Mouse (Mus musculus) right cerebral cortex, postnatal 36 days (tissue): ENCODE measurements at regions not wholly inside any gene's neighbourhood (a gene's known extent, or its start where the extent isn't known, plus 50 kb on each side); places are given as distances from the start of the nearest gene placed in this dataset.
A peak's percentile ranks its signal among the peaks of the same experiment; 100 is the strongest.

Experiments used
- DNase-seq, 2 experiments: peaks; one replicate each; pipeline ENCODE4 v3.0.0; 2022; ENCODE audit warnings: low spot score in 2 of 2, mixed read lengths in 1 of 2

DNA sequence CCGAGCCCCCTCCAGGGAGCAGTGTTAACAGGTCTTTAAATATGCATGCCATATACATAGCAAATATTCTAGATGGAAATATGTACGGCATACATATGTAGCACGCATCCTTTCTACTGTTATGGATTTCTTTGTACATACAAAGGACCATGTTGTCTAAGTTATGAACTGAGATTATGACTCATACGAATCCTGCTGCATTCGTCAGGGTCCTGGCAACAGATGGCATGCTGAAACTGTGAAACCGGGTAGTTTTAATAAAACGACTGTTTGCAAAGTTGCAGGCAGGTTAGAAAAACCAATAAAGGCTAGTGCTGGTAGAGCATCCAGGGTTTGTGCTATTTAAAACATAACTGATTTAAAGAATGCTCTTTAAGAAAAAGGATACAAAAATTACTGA is 88.8 kb upstream of the Tlk1 start:
- DNase-seq, result peak in 1 of 2 experiments; percentile 32

DNA sequence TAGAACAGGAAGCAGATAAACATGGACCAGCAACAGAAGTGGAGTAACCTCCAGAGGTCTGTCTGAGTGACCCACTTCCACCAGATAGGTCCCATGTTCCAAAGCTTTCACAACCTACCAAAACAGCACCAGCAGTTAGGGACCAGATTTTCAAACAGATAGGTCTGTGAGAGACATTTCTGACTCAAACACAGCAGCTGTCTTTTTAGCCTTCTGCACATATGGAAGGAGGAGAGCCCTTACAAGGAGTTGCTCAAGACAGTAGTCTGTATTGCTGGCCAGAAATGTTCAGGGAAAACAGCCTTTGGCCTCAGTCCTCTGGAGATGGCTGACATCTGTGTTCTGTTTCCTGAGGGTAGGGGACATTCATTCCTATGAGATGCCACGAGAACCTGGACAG is 83.9 kb upstream of the Tlk1 start:
- no peak for DNase-seq

- DNase-seq, result no peak
Measured at GRCm38 (mm10) chr2:70908579-70908978, 83.1 kb upstream of the Tlk1 start.

- no peak for DNase-seq
Measured at GRCm38 (mm10) chr2:70906216-70906615, 80.7 kb upstream of the Tlk1 start.

- DNase-seq, result no peak
Measured at GRCm38 (mm10) chr2:70904429-70904828, 78.9 kb upstream of the Tlk1 start.

DNA sequence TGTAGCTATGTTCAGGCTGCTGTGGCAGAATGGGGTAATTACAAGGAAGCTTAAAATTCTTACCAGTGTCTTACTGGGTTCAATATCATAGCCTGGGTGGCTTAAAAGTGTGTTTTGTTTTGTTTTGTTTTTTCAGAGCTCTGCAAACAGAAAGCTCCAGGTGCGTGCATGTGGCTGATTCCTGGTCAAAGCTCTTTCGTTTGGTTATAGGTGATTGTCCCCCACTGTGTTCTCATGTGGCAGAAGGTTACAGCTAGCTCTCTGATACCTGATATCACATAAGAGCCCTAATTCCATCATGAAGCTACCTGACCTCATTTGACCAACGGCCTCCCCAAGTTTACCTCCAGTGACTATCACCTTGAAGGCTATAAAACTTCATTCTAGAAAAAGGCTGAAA is 76.7 kb upstream of the Tlk1 start:
- DNase-seq, result no peak

DNA sequence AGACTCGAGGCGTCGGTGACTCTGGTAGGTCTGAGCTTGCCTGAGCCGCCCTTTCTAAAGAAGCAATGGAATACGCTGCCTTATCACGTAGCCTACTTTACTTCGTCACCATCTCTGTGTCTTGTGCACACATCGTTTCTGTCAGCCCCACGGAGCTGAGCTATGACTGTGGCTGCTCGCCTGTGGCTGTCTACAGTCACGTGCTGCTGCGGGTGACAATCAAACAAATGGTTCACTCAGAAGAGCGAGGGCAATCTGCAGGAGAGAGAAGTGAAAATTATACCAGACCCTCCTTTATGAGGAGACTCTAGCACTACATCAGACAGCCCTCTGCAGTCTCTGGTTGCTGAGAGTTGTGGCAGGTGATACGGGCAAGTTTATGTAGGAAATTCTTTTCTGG is 76.0 kb upstream of the Tlk1 start:
- peak; percentile 39 to 44 for DNase-seq

DNA sequence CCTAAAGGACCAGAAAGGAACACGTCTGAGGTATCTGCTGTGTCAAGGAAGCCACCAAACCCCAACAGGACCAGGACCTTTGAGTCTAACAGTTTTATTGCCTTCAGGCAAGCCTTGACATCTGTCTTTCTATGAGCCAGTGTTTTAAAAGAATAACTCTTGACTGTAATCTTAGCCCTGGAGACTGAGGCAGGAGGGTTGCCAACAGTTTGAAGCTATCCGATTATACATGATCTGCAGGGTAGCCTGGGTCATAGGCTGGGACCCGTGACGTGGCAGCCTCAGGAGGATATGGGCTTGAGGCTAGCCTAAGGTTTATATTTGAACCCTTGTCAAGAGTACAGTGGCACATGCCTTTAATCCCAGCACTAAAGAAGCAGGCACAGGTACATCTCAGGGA is 73.5 kb upstream of the Tlk1 start:
- no peak for DNase-seq

GRCm38 (mm10) chr2:70898396-70898795 is 72.9 kb upstream of the Tlk1 start:
- peak; percentile 38 to 58 for DNase-seq

DNA sequence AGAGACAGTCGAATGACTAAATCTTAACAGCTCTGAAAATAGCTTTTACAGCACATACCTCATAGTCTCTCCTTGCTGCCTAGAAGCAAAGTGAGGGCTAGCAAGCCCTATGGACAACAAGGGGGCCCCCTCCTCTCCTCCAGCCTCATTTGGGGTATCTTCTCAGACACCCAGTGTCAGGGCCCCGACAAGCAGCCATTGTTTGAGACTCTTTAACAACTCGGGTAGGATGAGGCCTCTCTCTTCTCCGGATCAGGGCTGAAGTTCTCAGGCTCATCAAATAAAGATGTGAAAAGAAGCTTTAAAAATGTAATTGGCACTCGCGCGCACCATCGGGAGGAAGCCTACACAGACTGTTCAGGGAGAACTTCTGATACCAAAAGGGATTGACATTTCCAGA is 71.8 kb upstream of the Tlk1 start:
- DNase-seq, result no peak

- no peak for DNase-seq
Measured at GRCm38 (mm10) chr2:70889522-70890100, 64.1 kb upstream of the Tlk1 start.

DNA sequence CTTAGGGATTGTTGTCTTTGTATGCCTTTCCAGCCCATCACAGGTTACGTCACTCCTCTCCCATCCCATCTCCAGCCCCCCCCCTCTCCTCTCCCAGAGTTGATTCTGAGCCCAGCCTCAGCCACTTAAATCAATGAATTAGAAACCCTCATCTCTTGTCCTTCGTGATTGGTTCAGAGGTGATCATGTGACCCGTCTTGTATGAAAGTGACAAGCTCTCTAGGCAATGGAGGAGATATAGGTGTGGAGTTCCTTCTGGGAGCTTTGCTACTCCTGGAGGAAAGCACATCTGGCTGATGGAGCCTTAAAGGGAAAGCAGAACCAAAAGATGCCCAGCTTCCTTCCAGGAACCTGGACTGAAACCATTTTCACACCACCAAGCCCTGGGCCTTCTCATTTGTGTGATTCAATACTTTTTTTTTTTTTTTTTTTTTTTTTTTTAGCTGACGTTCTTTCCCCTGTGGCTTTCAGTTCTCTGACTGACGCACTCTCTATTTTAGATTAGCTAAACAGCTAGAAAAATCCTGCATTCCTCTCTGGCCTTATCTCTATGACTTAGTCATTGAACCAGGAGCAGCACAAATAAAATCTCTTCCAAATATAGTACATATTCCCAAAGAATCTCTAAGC is 63.4 kb upstream of the Tlk1 start:
- no peak for DNase-seq

DNA sequence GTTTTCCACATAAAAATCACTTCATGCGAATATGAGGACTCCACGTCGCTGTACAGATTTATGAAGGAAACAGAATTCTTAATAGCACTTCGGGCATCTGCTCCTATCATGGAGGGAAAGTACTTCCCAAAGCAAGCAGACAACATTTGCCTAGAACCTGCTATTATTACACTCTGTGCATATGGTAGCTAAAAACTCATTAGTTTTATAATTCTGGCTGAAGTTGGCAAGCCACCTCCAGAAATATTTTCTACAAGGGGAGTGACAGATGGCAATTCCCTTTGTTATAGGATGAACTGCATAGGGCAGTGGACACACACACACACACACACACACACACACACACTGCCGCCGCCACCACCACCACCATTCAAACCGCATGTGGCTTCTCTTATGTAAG is 61.3 kb upstream of the Tlk1 start:
- peak; percentile 35 to 51 for DNase-seq

DNA sequence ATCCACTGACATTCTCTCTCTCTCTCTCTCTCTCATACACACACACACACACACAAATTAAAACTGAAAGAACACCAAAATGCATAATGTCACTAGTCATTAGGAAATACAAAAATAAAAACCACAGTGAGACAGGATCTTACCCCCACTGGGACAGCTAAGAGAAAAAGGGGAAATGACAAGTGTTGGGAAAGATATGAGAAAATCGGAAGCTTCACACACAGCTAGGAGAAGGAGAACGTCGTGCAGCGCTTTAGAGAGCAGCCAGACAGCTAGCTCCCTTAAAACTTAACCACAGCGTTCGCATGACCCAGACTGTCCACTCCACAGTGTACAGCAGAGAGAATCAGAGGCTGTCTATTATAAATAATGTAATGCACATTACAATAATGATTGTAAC is 60.1 kb upstream of the Tlk1 start:
- no peak for DNase-seq

DNA sequence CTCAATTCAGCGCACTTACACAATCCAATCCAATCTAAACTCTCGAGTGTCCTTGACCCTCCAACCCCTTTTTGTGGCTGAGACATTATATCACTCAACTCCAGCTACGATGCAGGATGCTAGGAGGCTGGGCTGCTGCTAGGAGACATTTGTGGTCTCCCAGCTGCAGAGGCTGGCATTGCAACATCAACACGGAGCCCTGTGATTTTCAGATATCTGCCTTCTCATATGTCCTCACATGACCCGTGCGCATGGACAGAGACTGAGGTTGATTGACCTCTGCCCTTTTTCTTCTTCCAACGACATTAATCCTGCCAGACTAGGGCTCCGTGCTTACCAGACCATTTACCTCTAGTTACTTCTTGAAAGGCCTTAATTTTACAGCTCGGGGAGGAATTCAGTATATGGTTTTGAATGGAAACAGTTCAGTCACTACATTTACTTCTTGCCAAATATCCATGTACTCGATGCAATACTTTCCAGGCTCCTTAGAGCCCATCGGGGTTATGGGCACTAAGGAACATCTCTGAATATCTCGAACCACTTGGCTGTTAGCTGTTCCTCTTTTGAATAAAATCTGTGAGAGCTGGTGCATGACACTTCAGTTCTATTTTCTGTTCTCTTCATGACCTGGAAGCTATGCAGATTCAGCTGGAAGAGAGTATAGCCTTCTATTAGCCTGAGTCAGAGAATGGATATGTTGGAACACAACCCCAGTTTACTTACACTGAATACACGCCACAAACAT is 52.0 kb upstream of the Tlk1 start:
- DNase-seq, result no peak

DNA sequence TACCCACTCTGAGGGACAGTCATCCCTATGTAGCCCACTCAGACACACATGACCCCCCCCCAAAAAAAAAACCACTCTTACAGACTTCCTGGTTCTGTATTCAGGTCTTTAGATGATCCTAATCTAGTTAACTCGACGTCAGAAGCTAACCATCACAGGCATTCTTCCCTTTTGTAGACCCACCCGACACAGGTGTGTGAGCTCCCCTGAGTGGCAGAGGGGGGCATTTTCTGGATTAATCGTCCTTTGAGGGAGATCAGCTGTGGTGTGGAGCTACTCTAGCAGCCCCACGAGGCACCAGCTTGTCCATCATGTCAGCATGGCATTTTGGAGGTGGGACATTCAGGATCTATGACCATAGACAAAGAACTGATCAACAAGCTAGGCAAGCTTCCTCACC is 50.7 kb upstream of the Tlk1 start:
- no peak for DNase-seq
